Mouse (Mus musculus) CH12.LX (cell line): ENCODE measurements around the gene Cplx1. TPM values are rescaled to one million over a fixed set of nuclear protein-coding genes. Genes with fewer than 3 reads are reported as not detected.

ENCODE experiments used
- DNase-seq: peaks from one replicate; pipeline ENCODE4 v3.0.0-alpha.2; 2013; ENCODE audit errors: extremely low read depth
- H3K27ac ChIP-seq: 2 replicates; pipeline ENCODE4 v1.5.1; 2012; ENCODE audit warnings: low read depth, mild to moderate bottlenecking, control low read depth, moderate library complexity; ENCODE audit not compliant: insufficient read depth
- H3K27me3 ChIP-seq: replicated peaks from 2 replicates; pipeline ENCODE3; 2012; ENCODE audit warnings: inconsistent platforms
- H3K36me3 ChIP-seq, 2 experiments: replicated peaks in 1 of 2; 2 replicates each; pipeline versions ENCODE3 to v1.6.1; 2012; ENCODE audit warnings: inconsistent platforms in 1 of 2, low read length in 1 of 2, mild to moderate bottlenecking in 1 of 2, mixed read lengths in 1 of 2, moderate library complexity in 1 of 2; ENCODE audit not compliant: control insufficient read depth in 1 of 2, insufficient read depth in 1 of 2
- H3K4me1 ChIP-seq, 2 experiments: 2 replicates each; pipeline ENCODE4 v1.6.1; 2012; ENCODE audit warnings: inconsistent platforms in 1 of 2, moderate library complexity in 1 of 2; ENCODE audit not compliant: insufficient read depth in 2 of 2, control insufficient read depth in 1 of 2
- H3K4me2 ChIP-seq: 2 replicates; pipeline ENCODE4 v1.6.1; 2012; ENCODE audit warnings: low read depth, mild to moderate bottlenecking, control low read depth; ENCODE audit not compliant: poor library complexity, insufficient read depth, severe bottlenecking
- H3K4me3 ChIP-seq, 3 experiments: fragments of 150-350 bp in 1 of 3; sonication (generic) in 1 of 3; replicated peaks in 1 of 3; 2 replicates each; pipeline versions ENCODE3 to v1.5.1; 2011 to 2012; ENCODE audit warnings: low read depth in 2 of 3, low read length in 2 of 3, mild to moderate bottlenecking in 2 of 3, moderate library complexity in 2 of 3, control low read depth in 1 of 3, improper control_type of control experiment in 1 of 3, inconsistent platforms in 1 of 3, mixed read lengths in 1 of 3; ENCODE audit not compliant: poor library complexity in 1 of 3
- H3K79me2 ChIP-seq: replicated peaks from 2 replicates; pipeline ENCODE4 v1.6.1; 2012; ENCODE audit warnings: mild to moderate bottlenecking, moderate library complexity; ENCODE audit not compliant: control insufficient read depth, poor library complexity, insufficient read depth, severe bottlenecking; ENCODE audit errors: extremely low read depth
- H3K9ac ChIP-seq: 2 replicates; pipeline ENCODE4 v1.6.1; 2012; ENCODE audit warnings: low read depth, mild to moderate bottlenecking, control low read depth, moderate library complexity; ENCODE audit not compliant: insufficient read depth
- H3K9me3 ChIP-seq: replicated peaks from 2 replicates; pipeline ENCODE3; 2012; ENCODE audit warnings: low read length, inconsistent platforms, mixed read lengths
- CTCF ChIP-seq, 2 experiments: IDR thresholded peaks in 1 of 2; conservative IDR thresholded peaks in 1 of 2; 2 replicates each; pipeline ENCODE4 v1.5.1; 2011 to 2012; ENCODE audit warnings: low read depth in 2 of 2, low read length in 2 of 2, improper control_type of control experiment in 1 of 2, inconsistent platforms in 1 of 2, mild to moderate bottlenecking in 1 of 2, moderate library complexity in 1 of 2
- ELF1 ChIP-seq: IDR thresholded peaks from 2 replicates; pipeline ENCODE4 v1.6.1; 2014; ENCODE audit warnings: low read depth, mild to moderate bottlenecking, inconsistent platforms, low read length, improper control_type of control experiment
- EP300 ChIP-seq: IDR thresholded peaks from 2 replicates; pipeline ENCODE4 v1.6.1; 2011; ENCODE audit warnings: low read length, improper control_type of control experiment
- GABPA ChIP-seq: IDR thresholded peaks from 2 replicates; pipeline ENCODE4 v1.6.1; 2012; ENCODE audit warnings: low read depth, low read length, improper control_type of control experiment, inconsistent platforms; ENCODE audit not compliant: insufficient replicate concordance
- JUND ChIP-seq: conservative IDR thresholded peaks from 2 replicates; pipeline ENCODE4 v1.6.1; 2011; ENCODE audit warnings: low read depth, low read length, improper control_type of control experiment
- MAX ChIP-seq: IDR thresholded peaks from 2 replicates; pipeline ENCODE4 v1.6.1; 2011; ENCODE audit warnings: low read length, improper control_type of control experiment
- MXI1 ChIP-seq: IDR thresholded peaks from 2 replicates; pipeline ENCODE4 v1.6.1; 2011; ENCODE audit warnings: mild to moderate bottlenecking, low read depth, low read length, improper control_type of control experiment
- NELFE ChIP-seq: IDR thresholded peaks from 2 replicates; pipeline ENCODE4 v1.6.1; 2011; ENCODE audit warnings: low read depth, low read length, improper control_type of control experiment
- NRF1 ChIP-seq: IDR thresholded peaks from 2 replicates; pipeline ENCODE4 v1.6.1; 2014; ENCODE audit warnings: low read depth, mild to moderate bottlenecking, inconsistent platforms, low read length, improper control_type of control experiment, moderate library complexity
- POLR2A ChIP-seq: IDR thresholded peaks from 2 replicates; pipeline ENCODE4 v1.6.1; 2011; ENCODE audit warnings: low read depth, mild to moderate bottlenecking, improper control_type of control experiment, low read length
- RAD21 ChIP-seq: IDR thresholded peaks from 2 replicates; pipeline ENCODE4 v1.6.1; 2011; ENCODE audit warnings: low read depth, mild to moderate bottlenecking, low read length, improper control_type of control experiment, moderate library complexity
- RCOR1 ChIP-seq: conservative IDR thresholded peaks from 2 replicates; pipeline ENCODE4 v1.6.1; 2012; ENCODE audit warnings: low read depth, mild to moderate bottlenecking, inconsistent platforms, low read length, improper control_type of control experiment
- SMC3 ChIP-seq: IDR thresholded peaks from 2 replicates; pipeline ENCODE4 v1.6.1; 2011; ENCODE audit warnings: low read depth, low read length, improper control_type of control experiment
- USF1 ChIP-seq: IDR thresholded peaks from 2 replicates; pipeline ENCODE4 v1.6.1; 2014; ENCODE audit warnings: low read depth, mild to moderate bottlenecking, inconsistent platforms, low read length, improper control_type of control experiment
- USF2 ChIP-seq: conservative IDR thresholded peaks from 2 replicates; pipeline ENCODE4 v1.6.1; 2011; ENCODE audit warnings: low read depth, low read length, improper control_type of control experiment
- ZC3H11A ChIP-seq: IDR thresholded peaks from 2 replicates; pipeline ENCODE4 v1.6.1; 2012; ENCODE audit warnings: low read depth, mild to moderate bottlenecking, inconsistent platforms, low read length, improper control_type of control experiment
- ZKSCAN1 ChIP-seq: IDR thresholded peaks from 2 replicates; pipeline ENCODE4 v1.6.1; 2012; ENCODE audit warnings: low read depth, inconsistent platforms, low read length, improper control_type of control experiment, borderline replicate concordance
- ZNF384 ChIP-seq: IDR thresholded peaks from 2 replicates; pipeline ENCODE4 v1.6.1; 2012; ENCODE audit warnings: low read depth, low read length, improper control_type of control experiment, inconsistent platforms
- dilution Hi-C: fragments of 300-500 bp; cut with MboI; formaldehyde crosslinking; loops from 2 replicates; pipeline ENCODE4 v1.14.3; 2020; ENCODE audit warnings: low sequenced_read_pairs; ENCODE audit not compliant: extremely low pct_unique_long_range_greater_than_20kb, extremely low pct_ligation_motif_present
- in situ Hi-C: fragments of 300-500 bp; cut with MboI; formaldehyde crosslinking; loops from 3 replicates; pipeline ENCODE4 v1.14.3; 2019; ENCODE audit warnings: low sequenced_read_pairs, low pct_ligation_motif_present, low pct_unique_long_range_greater_than_20kb, mixed read lengths
- polyA plus RNA-seq: library from polyadenylated mRNA; unstranded; fragments of >175 nt; gene quantifications from 2 replicates; pipeline ENCODE4 v1.2.1, GENCODE M21; 2012; ENCODE audit warnings: low read depth; ENCODE audit not compliant: insufficient read length
- total RNA-seq, 2 experiments: library from RNA; depleted of rRNA; stranded (reverse); fragments of 300-350 nt in 1 of 2; fragments of >200 nt in 1 of 2; gene quantifications; 2 replicates each; pipeline ENCODE4 v1.2.3; 2012 to 2014

The Cplx1 gene
- total and polyA plus RNA-seq, 3 experiments = not detected

- Histone ChIP-seq H3K9me3 (no peaks in the 10 kb centered on the region), H3K9ac (no peak overlapping the region), H3K4me2 (no peak overlapping the region), H3K4me3 (no peak overlapping the region), H3K4me1 (no peaks in the 10 kb centered on the region), H3K27me3 (no peaks in the 10 kb centered on the region), H3K79me2 (no peaks in the 10 kb centered on the region), H3K27ac (no peak overlapping the region), H3K36me3 (peaks cover 80 to 99% of the 10 kb centered on the region in 2 experiments)
- no peak for DNase-seq
- dilution Hi-C loops = no loop called here
- in situ Hi-C loops = no loop called here
- TF ChIP-seq ZKSCAN1 (no peak), USF1 (no peak), GABPA (no peak), RCOR1 (no peak), ELF1 (no peak), MXI1 (no peak), POLR2A (no peak), EP300 (no peak), ZC3H11A (no peak), NELFE (no peak)
Observed at GRCm38 (mm10) chr5:108573054-108573453, 23.2 kb upstream of the Cplx1 start.

GRCm38 (mm10) chr5:108570991-108571390, 21.2 kb upstream of the Cplx1 start:
- dilution Hi-C loops (no loop called here), in situ Hi-C loops (no loop called here)
- H3K36me3 ChIP-seq = peaks cover 79 to 97% of the 10 kb centered on the region in 2 experiments

GRCm38 (mm10) chr5:108567104-108567503, 17.3 kb upstream of the Cplx1 start:
- Histone ChIP-seq H3K36me3 (peaks cover 55 to 76% of the 10 kb centered on the region in 2 experiments), H3K9ac (no peak overlapping the region), H3K27ac (no peak overlapping the region), H3K79me2 (no peaks in the 10 kb centered on the region), H3K4me3 (no peak overlapping the region), H3K4me1 (no peaks in the 10 kb centered on the region), H3K9me3 (no peaks in the 10 kb centered on the region), H3K4me2 (no peak overlapping the region), H3K27me3 (no peaks in the 10 kb centered on the region)
- TF ChIP-seq RAD21 = no peak
- no peak for TF ChIP-seq MAX
- no peak for TF ChIP-seq NRF1
- dilution Hi-C loops = no loop called here
- DNase-seq = no peak
- in situ Hi-C loops = no loop called here

More at GRCm38 (mm10) chr5:108570991-108571390, 21.2 kb upstream of the Cplx1 start:
- Histone ChIP-seq H3K79me2 (no peaks in the 10 kb centered on the region), H3K4me2 (no peak overlapping the region), H3K9me3 (no peaks in the 10 kb centered on the region), H3K9ac (no peak overlapping the region), H3K4me1 (no peaks in the 10 kb centered on the region), H3K27ac (no peak overlapping the region), H3K27me3 (no peaks in the 10 kb centered on the region), H3K4me3 (no peak overlapping the region)
- DNase-seq = no peak
- TF ChIP-seq CTCF (conservative IDR thresholded peaks at IDR 0.05 in 1 of 2, IDR thresholded peaks at IDR 0.05 in 1 of 2; ENCODE audit: low read depth in 2 of 2, low read length in 2 of 2) = no peak
- TF ChIP-seq SMC3 = no peak
- no peak for TF ChIP-seq ZNF384
- TF ChIP-seq USF1 = no peak
- TF ChIP-seq JUND = no peak
- no peak for TF ChIP-seq USF2
- no peak for TF ChIP-seq EP300
- TF ChIP-seq NRF1 = no peak
